Mouse (Mus musculus): ENCODE results near the gene St6gal1. TPM values are rescaled to one million over a fixed set of nuclear protein-coding genes. Genes with fewer than 3 reads are reported as not detected.

St6gal1 gene
- 64.6 and 108 TPM in 2 replicates for polyA plus RNA-seq (2012; ENCODE audit: low replicate concordance)

GRCm38 (mm10) chr16:23224671-23225068 lies at the start of gene St6gal1:
Gene St6gal1 (plus strand): TSS chr16:23224740.

Other genes starting within 250 kb of the St6gal1 start
- not detected in 2 replicates for gene Kng2, start 195.3 kb upstream of the St6gal1 start, polyA plus RNA-seq (2012; ENCODE audit: low replicate concordance)
- gene Kng1, start 166.9 kb upstream of the St6gal1 start, polyA plus RNA-seq (2012; ENCODE audit: low replicate concordance), result not detected in 2 replicates
- 5.9 and 20.9 TPM in 2 replicates for gene Eif4a2, start 117.3 kb upstream of the St6gal1 start, polyA plus RNA-seq (2012; ENCODE audit: low replicate concordance)
- gene Rfc4, start 97.0 kb upstream of the St6gal1 start, polyA plus RNA-seq (2012; ENCODE audit: low replicate concordance), result 0.53 and 12.6 TPM in 2 replicates
- not detected in 2 replicates for gene Adipoq, start 78.2 kb upstream of the St6gal1 start, polyA plus RNA-seq (2012; ENCODE audit: low replicate concordance)
- not detected in 2 replicates for gene Rtp1, start 204.4 kb downstream of the St6gal1 start, polyA plus RNA-seq (2012; ENCODE audit: low replicate concordance)